Mouse (Mus musculus): Measurements from ENCODE around the gene Jakmip3. TPM values are rescaled to one million over a fixed set of nuclear protein-coding genes. Genes with fewer than 3 reads are reported as not detected.

The Jakmip3 gene
- not detected in 2 replicates for total RNA-seq (2012; rRNA removed)
- not detected in 2 replicates for total RNA-seq (2014; rRNA removed)
- polyA plus RNA-seq (2012; ENCODE audit: insufficient read length, low read depth), result not detected in 2 replicates

DNA sequence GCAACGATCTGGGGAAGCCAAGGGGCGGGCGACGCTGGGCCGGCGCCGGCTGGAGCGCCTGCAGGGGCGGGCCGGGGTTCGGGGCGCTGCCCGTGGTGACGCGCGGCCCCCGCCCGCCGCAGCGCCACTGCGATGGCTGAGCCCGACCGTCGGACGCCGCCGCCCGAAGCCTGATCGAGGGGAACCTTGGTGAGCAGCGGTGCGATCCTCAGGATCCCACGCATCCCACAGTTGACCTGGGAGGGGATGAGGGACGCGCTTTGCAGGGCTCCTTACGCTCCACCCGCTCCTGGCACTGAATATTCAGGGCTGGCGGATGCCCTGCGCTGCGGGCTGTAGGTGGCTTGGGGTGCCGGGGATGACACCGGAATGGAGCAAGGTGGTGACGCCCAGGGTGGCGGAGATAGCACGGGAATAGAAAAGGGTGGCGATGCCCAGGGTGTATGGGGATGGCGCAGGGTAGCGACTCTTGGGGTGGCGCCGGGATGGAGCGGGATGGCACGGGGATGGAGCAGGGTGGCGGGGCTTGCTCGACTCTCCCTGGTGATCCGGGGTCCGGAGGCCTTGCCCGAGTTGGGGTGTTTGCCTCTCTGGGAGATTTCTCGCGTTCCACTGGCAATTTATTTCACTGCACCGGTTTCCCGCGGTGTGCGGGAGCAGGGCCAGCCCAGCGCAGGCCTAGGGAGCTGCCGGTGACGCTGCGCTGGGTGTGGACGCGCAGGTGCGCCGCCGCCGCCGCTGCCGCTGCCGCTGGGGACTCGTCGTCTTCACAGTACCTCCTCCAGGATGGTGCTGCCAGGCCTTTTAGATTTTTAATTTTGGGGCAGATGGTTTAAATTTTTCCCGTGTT lies at the start of gene Jakmip3:
Gene Jakmip3, plus strand, starts transcription at position 119 of the 850 bp plus-strand sequence.
- no peak for TF ChIP-seq ELF1 (IDR thresholded peaks at IDR 0.05; ENCODE audit: low read depth, low read length)
- no peak for TF ChIP-seq NRF1 (IDR thresholded peaks at IDR 0.05; ENCODE audit: low read depth, low read length)
- Histone ChIP-seq H3K4me1 (ENCODE audit: control insufficient read depth in 1 of 2, insufficient read depth in 2 of 2) (no peaks in the 10 kb centered on the region), H3K9ac (ENCODE audit: insufficient read depth, low read depth) (no peak within 1 kb of the TSS), H3K79me2 (replicated peaks; ENCODE audit: control insufficient read depth, extremely low read depth, insufficient read depth, poor library complexity, severe bottlenecking) (no peaks in the 10 kb centered on the region), H3K4me2 (ENCODE audit: insufficient read depth, low read depth, poor library complexity, severe bottlenecking) (no peak within 1 kb of the TSS), H3K27me3 (replicated peaks) (peaks cover 55% of the 10 kb centered on the region), H3K27ac (ENCODE audit: insufficient read depth, low read depth) (no peak within 1 kb of the TSS), H3K36me3 (replicated peaks in 1 of 2; ENCODE audit: control insufficient read depth in 1 of 2, insufficient read depth in 1 of 2, low read length in 1 of 2) (no peaks in the 10 kb centered on the region), H3K9me3 (replicated peaks; ENCODE audit: low read length) (peaks cover 16% of the 10 kb centered on the region), H3K4me3 (replicated peaks in 1 of 3; ENCODE audit: low read depth in 2 of 3, low read length in 2 of 3, poor library complexity in 1 of 3) (no peak within 1 kb of the TSS)
- no peak for DNase-seq (ENCODE audit: extremely low read depth)
- dilution Hi-C loops (cut with MboI; ENCODE audit: extremely low pct_ligation_motif_present, extremely low pct_unique_long_range_greater_than_20kb, low sequenced_read_pairs), result no loop called here
- in situ Hi-C loops (cut with MboI; ENCODE audit: low pct_ligation_motif_present, low pct_unique_long_range_greater_than_20kb, low sequenced_read_pairs), result no loop called here

DNA sequence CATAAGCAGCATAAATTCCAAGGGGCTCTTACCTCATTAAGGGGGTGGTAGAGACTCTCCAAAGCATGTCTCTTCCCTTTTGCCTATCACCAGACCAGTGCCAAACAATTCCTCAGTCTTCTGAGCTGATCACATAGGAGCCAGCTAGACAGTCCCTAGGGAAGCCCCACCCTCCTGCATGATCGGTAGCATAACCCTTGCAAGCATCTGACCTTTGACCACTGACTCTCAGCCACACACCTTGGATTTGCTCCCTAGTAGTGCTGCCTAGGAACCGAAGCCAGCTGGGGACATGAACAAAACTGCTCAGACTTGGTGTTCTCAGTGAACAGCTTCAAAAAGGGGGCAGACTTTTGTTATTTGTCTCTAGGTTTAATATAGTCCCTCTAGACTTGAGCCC lies 42.4 kb upstream of the Jakmip3 start:
- in situ Hi-C loops (cut with MboI; ENCODE audit: low pct_ligation_motif_present, low pct_unique_long_range_greater_than_20kb, low sequenced_read_pairs), result no loop called here
- no peaks in the 10 kb centered on the region for H3K9me3 ChIP-seq (replicated peaks; ENCODE audit: low read length)
- peaks cover 2 to 21% of the 10 kb centered on the region in 2 experiments for H3K36me3 ChIP-seq (replicated peaks in 1 of 2; ENCODE audit: control insufficient read depth in 1 of 2, insufficient read depth in 1 of 2, low read length in 1 of 2)
- TF ChIP-seq PAX5 (IDR thresholded peaks at IDR 0.05; ENCODE audit: low read length), result no peak
- no peak for TF ChIP-seq CTCF (conservative IDR thresholded peaks at IDR 0.05 in 1 of 2, IDR thresholded peaks at IDR 0.05 in 1 of 2; ENCODE audit: low read depth in 2 of 2, low read length in 2 of 2)
- no peak for TF ChIP-seq USF1 (IDR thresholded peaks at IDR 0.05; ENCODE audit: low read depth, low read length)
- TF ChIP-seq ZC3H11A (IDR thresholded peaks at IDR 0.05; ENCODE audit: low read depth, low read length), result no peak
- no peaks in the 10 kb centered on the region for H3K27me3 ChIP-seq (replicated peaks)
- H3K9ac ChIP-seq (ENCODE audit: insufficient read depth, low read depth), result no peak overlapping the region
- no peak overlapping the region for H3K4me2 ChIP-seq (ENCODE audit: insufficient read depth, low read depth, poor library complexity, severe bottlenecking)
- no peak overlapping the region for H3K27ac ChIP-seq (ENCODE audit: insufficient read depth, low read depth)
- no peaks in the 10 kb centered on the region for H3K4me1 ChIP-seq (ENCODE audit: control insufficient read depth in 1 of 2, insufficient read depth in 2 of 2)
- DNase-seq (ENCODE audit: extremely low read depth), result no peak
- dilution Hi-C loops (cut with MboI; ENCODE audit: extremely low pct_ligation_motif_present, extremely low pct_unique_long_range_greater_than_20kb, low sequenced_read_pairs), result no loop called here
- no peaks in the 10 kb centered on the region for H3K79me2 ChIP-seq (replicated peaks; ENCODE audit: control insufficient read depth, extremely low read depth, insufficient read depth, poor library complexity, severe bottlenecking)
- H3K4me3 ChIP-seq (replicated peaks in 1 of 3; ENCODE audit: low read depth in 2 of 3, low read length in 2 of 3, poor library complexity in 1 of 3), result no peak overlapping the region

DNA sequence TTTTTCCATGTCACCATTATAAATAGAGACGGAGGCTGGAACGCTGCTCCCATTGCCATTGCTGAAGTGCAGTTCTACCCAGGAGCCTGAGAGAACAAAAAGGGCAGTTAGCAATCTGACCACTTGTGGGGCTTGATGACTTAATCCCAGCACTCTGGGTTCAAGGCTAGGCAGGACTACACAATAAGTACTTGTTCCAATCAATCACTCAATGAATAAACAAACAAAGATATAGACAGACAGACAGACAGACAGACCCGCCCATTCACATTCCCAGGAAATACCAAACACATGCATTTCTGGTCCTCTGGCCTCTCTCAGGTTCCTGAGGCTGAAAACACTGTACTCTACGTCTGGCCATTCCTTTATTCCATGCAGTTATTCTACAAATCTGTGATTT lies 41.8 kb upstream of the Jakmip3 start:
- no peaks in the 10 kb centered on the region for H3K9me3 ChIP-seq (replicated peaks; ENCODE audit: low read length)
- H3K79me2 ChIP-seq (replicated peaks; ENCODE audit: control insufficient read depth, extremely low read depth, insufficient read depth, poor library complexity, severe bottlenecking), result no peaks in the 10 kb centered on the region
- no peak overlapping the region for H3K27ac ChIP-seq (ENCODE audit: insufficient read depth, low read depth)
- no peak overlapping the region for H3K9ac ChIP-seq (ENCODE audit: insufficient read depth, low read depth)
- H3K4me2 ChIP-seq (ENCODE audit: insufficient read depth, low read depth, poor library complexity, severe bottlenecking), result no peak overlapping the region
- no peak overlapping the region for H3K4me3 ChIP-seq (replicated peaks in 1 of 3; ENCODE audit: low read depth in 2 of 3, low read length in 2 of 3, poor library complexity in 1 of 3)
- TF ChIP-seq CHD1 (IDR thresholded peaks at IDR 0.05; ENCODE audit: low read depth, low read length), result no peak
- in situ Hi-C loops (cut with MboI; ENCODE audit: low pct_ligation_motif_present, low pct_unique_long_range_greater_than_20kb, low sequenced_read_pairs) (no loop called here), dilution Hi-C loops (cut with MboI; ENCODE audit: extremely low pct_ligation_motif_present, extremely low pct_unique_long_range_greater_than_20kb, low sequenced_read_pairs) (no loop called here)
- no peaks in the 10 kb centered on the region for H3K4me1 ChIP-seq (ENCODE audit: control insufficient read depth in 1 of 2, insufficient read depth in 2 of 2)
- no peaks in the 10 kb centered on the region for H3K27me3 ChIP-seq (replicated peaks)
- no peak for DNase-seq (ENCODE audit: extremely low read depth)
- peaks cover 0 to 16% of the 10 kb centered on the region in 2 experiments for H3K36me3 ChIP-seq (replicated peaks in 1 of 2; ENCODE audit: control insufficient read depth in 1 of 2, insufficient read depth in 1 of 2, low read length in 1 of 2)
